Mouse (Mus musculus): ENCODE measurements around the gene Prm2. TPM values are rescaled to one million over a fixed set of nuclear protein-coding genes. Genes with fewer than 3 reads are reported as not detected.
A peak's percentile ranks its signal among the peaks of the same experiment; 100 is the strongest.
"Not testable (repeated sequence)": the region's sequence is repeated elsewhere in the genome, so short reads cannot be mapped to it uniquely, and the experiment has no call there.

The Prm2 gene
- polyA plus RNA-seq, 1 experiment, result not detected

DNA sequence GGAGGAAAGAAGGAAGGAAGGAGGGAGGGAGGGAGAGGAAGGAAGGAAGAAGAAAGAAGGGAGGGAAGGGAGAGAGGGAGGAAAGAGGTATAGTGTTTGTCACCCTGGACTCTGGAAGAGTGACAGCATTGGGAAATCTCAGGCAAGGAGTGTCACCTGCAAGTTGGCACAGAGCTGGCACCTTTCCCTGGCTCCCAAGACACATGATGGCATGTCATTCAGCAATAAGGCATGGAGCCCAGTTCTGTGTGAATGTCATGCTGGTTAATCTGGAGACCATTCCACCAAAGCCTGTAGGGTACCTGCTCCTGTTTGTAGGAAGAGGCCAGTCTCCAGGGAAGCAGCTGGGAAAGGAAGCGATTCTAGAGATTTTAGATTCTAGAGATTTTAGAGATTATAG lies 14.4 kb upstream of the Prm2 start:
- no peak for TF ChIP-seq POLR2A (IDR thresholded peaks at IDR 0.05; ENCODE audit: borderline replicate concordance, extremely low read depth, insufficient read depth, insufficient read length, poor library complexity, severe bottlenecking)
- no peak for TF ChIP-seq CTCF (IDR thresholded peaks at IDR 0.05; ENCODE audit: borderline replicate concordance, extremely low read depth, insufficient read depth, insufficient read length)

GRCm38 (mm10) chr16:10805789-10806527 lies 10.0 kb upstream of the Prm2 start, which contains the start of gene Prm1:
Gene Prm1, minus strand, starts transcription at chr16:10805839.
- DNase-seq (ENCODE audit: low read depth), result no peak
- TF ChIP-seq CTCF (IDR thresholded peaks at IDR 0.05; ENCODE audit: borderline replicate concordance, extremely low read depth, insufficient read depth, insufficient read length) (no peak), POLR2A (IDR thresholded peaks at IDR 0.05; ENCODE audit: borderline replicate concordance, extremely low read depth, insufficient read depth, insufficient read length, poor library complexity, severe bottlenecking) (no peak)

More for the DNA sequence above, 14.4 kb upstream of the Prm2 start:
- DNase-seq (ENCODE audit: low read depth), result no peak

DNA sequence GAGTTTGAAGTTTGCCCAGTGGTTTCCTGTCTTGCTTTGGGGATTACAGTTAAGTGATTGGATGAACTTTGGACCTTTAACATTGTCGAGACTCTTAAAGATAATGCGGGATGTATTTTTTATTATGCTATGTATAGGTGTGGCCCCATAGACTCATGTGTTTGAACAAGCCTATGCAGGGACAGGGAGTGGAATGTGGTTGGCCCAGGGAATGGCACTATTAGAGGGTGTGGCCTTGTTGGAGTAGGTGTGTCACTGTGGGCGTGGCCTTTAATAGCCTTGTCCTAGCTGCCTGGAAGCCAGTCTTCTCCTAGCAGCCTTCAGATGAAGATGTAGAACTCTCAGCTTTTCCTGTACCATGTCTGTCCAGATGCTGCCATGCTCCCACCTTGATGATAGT lies 6.5 kb upstream of the Prm2 start:
- not testable (repeated sequence) for DNase-seq (ENCODE audit: low read depth)

- DNase-seq (ENCODE audit: low read depth), result no peak
- TF ChIP-seq POLR2A (IDR thresholded peaks at IDR 0.05; ENCODE audit: borderline replicate concordance, extremely low read depth, insufficient read depth, insufficient read length, poor library complexity, severe bottlenecking) (no peak), CTCF (IDR thresholded peaks at IDR 0.05; ENCODE audit: borderline replicate concordance, extremely low read depth, insufficient read depth, insufficient read length) (no peak)
These were observed 5.2 kb downstream of the Prm2 start, which contains the start of gene Prm3 for GRCm38 (mm10) chr16:10790702-10791101. Gene Prm3, minus strand, starts transcription at chr16:10790914.

DNA sequence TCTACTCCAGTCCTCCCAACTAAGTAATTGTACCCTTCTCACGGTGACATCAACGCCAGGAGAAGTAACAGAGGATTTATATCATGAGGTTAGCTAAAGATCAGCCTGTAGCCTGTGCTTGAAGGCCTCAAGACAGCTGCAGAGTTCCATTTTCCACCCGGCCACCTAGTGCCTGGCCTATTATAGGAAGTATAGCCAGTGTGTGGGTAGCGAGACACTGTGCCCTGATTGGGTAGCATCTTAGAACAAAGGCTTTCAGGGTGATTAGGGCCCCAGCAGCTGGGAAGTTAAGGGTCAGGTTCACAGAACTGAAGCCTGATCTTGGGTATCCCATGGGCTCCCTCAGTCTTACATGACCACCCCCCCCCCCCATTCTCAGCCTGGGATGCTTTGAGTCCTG lies 7.1 kb downstream of the Prm2 start:
- DNase-seq (ENCODE audit: low read depth), result no peak
- no peak for TF ChIP-seq CTCF (IDR thresholded peaks at IDR 0.05; ENCODE audit: borderline replicate concordance, extremely low read depth, insufficient read depth, insufficient read length)
- no peak for TF ChIP-seq POLR2A (IDR thresholded peaks at IDR 0.05; ENCODE audit: borderline replicate concordance, extremely low read depth, insufficient read depth, insufficient read length, poor library complexity, severe bottlenecking)

DNA sequence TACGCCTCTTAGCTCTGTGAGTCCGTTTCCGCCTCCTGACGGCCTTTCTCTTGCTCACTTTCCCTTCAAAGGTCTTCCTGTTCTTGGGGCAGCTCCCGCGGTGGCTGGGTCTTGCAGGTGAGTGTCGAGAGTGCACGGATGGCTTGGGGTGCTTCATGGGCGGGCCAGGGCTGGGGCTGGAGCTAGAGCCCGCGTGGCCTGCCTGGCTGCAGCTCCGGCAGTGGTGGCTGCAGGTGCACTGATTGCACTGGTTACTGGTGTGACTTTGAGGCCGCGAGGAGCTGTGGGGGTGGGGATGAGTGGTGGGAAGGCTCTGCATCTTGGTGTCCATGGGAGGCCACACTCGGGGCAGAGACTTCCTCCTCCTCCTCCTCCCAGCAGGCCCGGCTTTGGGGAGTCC lies 7.7 kb downstream of the Prm2 start, which contains the start of gene Tnp2:
Tnp2 (minus strand) TSS at position 390 of the 400 bp plus-strand sequence.
- no peak for DNase-seq (ENCODE audit: low read depth)
- TF ChIP-seq POLR2A (IDR thresholded peaks at IDR 0.05; ENCODE audit: borderline replicate concordance, extremely low read depth, insufficient read depth, insufficient read length, poor library complexity, severe bottlenecking), result no peak
- no peak for TF ChIP-seq CTCF (IDR thresholded peaks at IDR 0.05; ENCODE audit: borderline replicate concordance, extremely low read depth, insufficient read depth, insufficient read length)

DNA sequence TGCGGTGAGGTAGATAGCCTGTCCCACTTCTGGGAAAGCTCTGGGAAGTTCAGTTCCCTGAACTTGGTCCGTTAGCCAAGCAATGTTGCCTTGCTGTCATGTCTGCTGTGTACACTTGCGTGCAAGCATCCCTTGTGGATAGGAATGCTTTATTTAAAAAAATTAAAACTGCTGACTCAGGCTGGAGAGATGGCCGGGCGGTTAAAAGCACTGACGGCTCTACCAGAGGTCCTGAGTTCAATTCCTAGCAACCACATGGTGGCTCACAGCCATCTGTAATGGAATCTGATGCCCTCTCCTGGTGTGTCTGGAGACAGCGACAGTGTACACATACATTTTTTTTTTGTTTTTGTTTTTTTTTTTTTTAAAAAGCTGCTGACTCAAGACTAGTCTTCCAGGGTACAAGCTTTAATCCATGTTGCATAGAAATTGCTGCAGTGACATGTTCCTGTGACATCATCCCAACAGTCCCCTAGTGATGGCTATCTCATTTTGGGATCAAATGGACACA lies 8.3 kb downstream of the Prm2 start:
- no peak for DNase-seq (ENCODE audit: low read depth)
- TF ChIP-seq CTCF (IDR thresholded peaks at IDR 0.05; ENCODE audit: borderline replicate concordance, extremely low read depth, insufficient read depth, insufficient read length) (no peak), POLR2A (IDR thresholded peaks at IDR 0.05; ENCODE audit: borderline replicate concordance, extremely low read depth, insufficient read depth, insufficient read length, poor library complexity, severe bottlenecking) (no peak)

GRCm38 (mm10) chr16:10786782-10787547 lies 9.0 kb downstream of the Prm2 start:
- no peak for TF ChIP-seq POLR2A (IDR thresholded peaks at IDR 0.05; ENCODE audit: borderline replicate concordance, extremely low read depth, insufficient read depth, insufficient read length, poor library complexity, severe bottlenecking)
- no peak for TF ChIP-seq CTCF (IDR thresholded peaks at IDR 0.05; ENCODE audit: borderline replicate concordance, extremely low read depth, insufficient read depth, insufficient read length)

DNA sequence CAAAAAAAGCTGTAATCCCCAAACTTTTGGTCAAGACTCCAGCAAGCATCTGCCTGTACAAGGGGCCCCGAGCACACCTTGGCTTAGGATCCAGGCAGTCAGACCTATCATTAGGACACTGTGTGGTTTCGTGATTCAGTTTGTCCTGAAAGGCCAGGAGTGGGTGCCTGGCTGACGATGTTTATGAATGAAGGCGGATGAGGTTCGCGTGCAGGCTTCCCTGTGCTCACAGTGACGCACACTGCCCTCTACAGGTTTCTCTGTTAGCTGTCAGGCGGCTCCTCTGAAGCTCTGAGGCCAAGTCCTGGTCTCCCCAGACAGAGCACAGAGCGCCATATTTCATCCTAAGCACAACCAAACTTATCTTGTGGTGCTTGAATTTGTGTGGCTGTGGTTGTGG lies 9.6 kb downstream of the Prm2 start:
- peak; percentile 95 for DNase-seq (ENCODE audit: low read depth)
- TF ChIP-seq CTCF (IDR thresholded peaks at IDR 0.05; ENCODE audit: borderline replicate concordance, extremely low read depth, insufficient read depth, insufficient read length) (peak; percentile 92), POLR2A (IDR thresholded peaks at IDR 0.05; ENCODE audit: borderline replicate concordance, extremely low read depth, insufficient read depth, insufficient read length, poor library complexity, severe bottlenecking) (no peak)

More at GRCm38 (mm10) chr16:10786782-10787547, 9.0 kb downstream of the Prm2 start:
- DNase-seq (ENCODE audit: low read depth), result no peak

DNA sequence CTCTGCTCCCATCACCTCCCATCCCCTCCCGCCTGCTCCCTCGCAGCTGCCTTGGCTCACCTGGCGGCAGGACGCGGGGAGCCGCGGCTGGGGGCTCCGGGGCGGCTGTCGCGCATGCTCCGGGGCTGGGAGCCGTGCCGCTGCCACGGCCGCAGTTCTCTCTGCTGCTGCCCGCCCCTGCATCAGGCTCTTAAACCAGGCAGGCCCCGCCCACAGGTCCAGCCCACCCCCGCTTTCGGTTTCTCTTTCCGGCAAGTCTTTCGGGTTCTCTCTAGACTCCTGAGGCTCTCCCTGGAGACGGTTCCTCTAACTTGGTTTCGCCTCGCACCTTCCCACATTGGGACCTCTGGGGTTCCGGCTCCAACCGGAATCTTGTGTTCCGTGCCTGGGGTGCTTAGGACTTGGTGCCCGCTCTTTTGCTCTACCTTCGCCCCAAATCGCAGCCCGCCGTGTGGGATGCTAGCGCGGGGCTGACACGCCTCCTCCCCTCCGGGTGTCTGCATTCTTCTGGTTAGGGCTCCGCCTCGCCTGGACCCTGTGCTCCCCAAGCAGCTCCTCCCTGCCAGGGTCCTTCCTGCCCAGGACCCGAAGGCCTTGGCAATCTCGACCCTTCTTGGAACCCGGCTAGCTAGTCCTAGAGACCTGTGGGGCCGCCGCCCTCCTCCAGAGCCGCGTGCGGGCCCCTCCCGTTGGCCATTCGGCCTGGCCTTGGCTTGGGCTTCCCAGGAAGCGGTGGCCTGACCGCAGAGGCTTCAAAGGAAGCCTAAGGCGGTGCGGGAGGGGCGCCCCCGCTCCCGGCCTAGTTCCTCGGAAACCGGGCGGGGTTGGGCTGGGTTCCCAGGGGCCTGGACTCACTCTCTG lies 10.3 kb downstream of the Prm2 start, which contains the start of gene Socs1:
Socs1 (minus strand) TSS at position 166 of the 861 bp plus-strand sequence.
- DNase-seq (ENCODE audit: low read depth), result peak; percentile 96

More for the DNA sequence above, 10.3 kb downstream of the Prm2 start, which contains the start of gene Socs1:
- peak; percentile 77 for TF ChIP-seq POLR2A (IDR thresholded peaks at IDR 0.05; ENCODE audit: borderline replicate concordance, extremely low read depth, insufficient read depth, insufficient read length, poor library complexity, severe bottlenecking)
- no peak for TF ChIP-seq CTCF (IDR thresholded peaks at IDR 0.05; ENCODE audit: borderline replicate concordance, extremely low read depth, insufficient read depth, insufficient read length)

All from brain, embryonic 14.5 days (tissue).